Comparison of ENCODE assay signal across 8 mouse cellular contexts in genomic region chr17:35636363-35636762, GRCm38 (mm10). TPM values are rescaled to one million over a fixed set of nuclear protein-coding genes. Genes with fewer than 3 reads are reported as not detected.
DNase-seq lines count a peak whose midpoint lies in the region; ATAC-seq lines count a peak whose summit lies in the region.
"Had no signal": no experiment of that assay in that cellular context is flagged by ENCODE, and none has a peak within 500 bp of the region (broad histone marks: within the 10 kb centered on the region; RNA-seq: fewer than 3 reads in every experiment).

No protein-coding gene starts in this region.

- H3K27me3 ChIP-seq in kidney, embryonic 16.5 days (ENCODE audit: insufficient read depth, low read length) = no peaks in the 10 kb centered on the region
- peaks cover 8% of the 10 kb centered on the region; the same call in 1 of the 2 replicates for H3K27me3 ChIP-seq in embryonic facial prominence, embryonic 12.5 days

- no peak overlapping the region for H3K4me3 ChIP-seq in kidney, embryonic 16.5 days (ENCODE audit: low read length)
- no peak overlapping the region for H3K4me3 ChIP-seq in embryonic facial prominence, embryonic 12.5 days

- ATAC-seq in kidney, embryonic 16.5 days (ENCODE audit: low FRiP score, low TSS enrichment) = no peak
- no peak for ATAC-seq in embryonic facial prominence, embryonic 12.5 days (ENCODE audit: insufficient number of reproducible peaks, insufficient read depth, low FRiP score, low TSS enrichment)

- H3K36me3 ChIP-seq in kidney, embryonic 16.5 days (ENCODE audit: insufficient read depth, low read length) = no peaks in the 10 kb centered on the region
- H3K36me3 ChIP-seq in embryonic facial prominence, embryonic 12.5 days = no peaks in the 10 kb centered on the region
- H3K36me3 ChIP-seq: midbrain, embryonic 12.5 days had no signal

- no peak overlapping the region for H3K4me2 ChIP-seq in kidney, embryonic 16.5 days (replicated peaks; ENCODE audit: low read depth, low read length)
- H3K4me2 ChIP-seq in embryonic facial prominence, embryonic 12.5 days (replicated peaks) = peak overlapping the region; percentile 63; the same call in 1 of the 2 replicates

- H3K4me1 ChIP-seq in kidney, embryonic 16.5 days (ENCODE audit: insufficient read depth, low read length) = no peaks in the 10 kb centered on the region
- peaks cover 5% of the 10 kb centered on the region; the same call in 1 of the 2 replicates for H3K4me1 ChIP-seq in embryonic facial prominence, embryonic 12.5 days

- no peak overlapping the region for H3K27ac ChIP-seq in kidney, embryonic 16.5 days (ENCODE audit: low read length)
- H3K27ac ChIP-seq in embryonic facial prominence, embryonic 12.5 days = no peak overlapping the region
- H3K27ac ChIP-seq: midbrain, embryonic 12.5 days had no signal

- WGBS in kidney, embryonic 16.5 days = 50% methylated on average over 5 of the region's 5 CpGs
- WGBS in embryonic facial prominence, embryonic 12.5 days = 41% methylated on average over 5 of the region's 5 CpGs

- H3K9ac ChIP-seq in kidney, embryonic 16.5 days (replicated peaks; ENCODE audit: low read length) = no peak overlapping the region
- no peak overlapping the region for H3K9ac ChIP-seq in embryonic facial prominence, embryonic 12.5 days

- no peaks in the 10 kb centered on the region for H3K9me3 ChIP-seq in kidney, embryonic 16.5 days (ENCODE audit: low read length)
- H3K9me3 ChIP-seq in embryonic facial prominence, embryonic 12.5 days = no peaks in the 10 kb centered on the region
- H3K9me3 ChIP-seq: midbrain, embryonic 12.5 days had no signal

- peak; percentile 28 for DNase-seq in kidney, adult 18-20 months
- DNase-seq in CD4-positive helper T cell, adult 2 months (ENCODE audit: low read depth, low spot score) = peak; percentile 53
- peak; percentile 56 for DNase-seq in MEL-GATA-1-ER (ENCODE audit: extremely low read depth, low read depth)
- peak; percentile 84 for DNase-seq in lung, postnatal 10 days
- no peak for DNase-seq in layer of hippocampus, postnatal 25 days (ENCODE audit: extremely low spot score in 1 of 2, low spot score in 1 of 2)

RNA-seq across cellular contexts. Expression of gene Mucl3, which starts 7.1 kb away (rescaled TPM):
- polyA plus RNA-seq in kidney, embryonic 16.5 days (2015; fragmentation: Nextera tagmentation; extraction: Ambion mirVana) = 0.17 and 0.23 TPM in 2 replicates
- polyA plus RNA-seq in embryonic facial prominence, embryonic 12.5 days (2016; fragmentation: Nextera tagmentation; extraction: Ambion mirVana) = 0.08 and 0.11 TPM in 2 replicates
- not detected for total RNA-seq in layer of hippocampus, postnatal 25 days (2021)
- polyA plus RNA-seq: midbrain, embryonic 12.5 days had no signal

RNA-seq across cellular contexts. Expression of gene Gm9573, which starts 9.9 kb away (rescaled TPM):
- polyA plus RNA-seq in kidney, embryonic 16.5 days (2015; fragmentation: Nextera tagmentation; extraction: Ambion mirVana) = not detected in 2 replicates
- not detected in 2 replicates for polyA plus RNA-seq in embryonic facial prominence, embryonic 12.5 days (2016; fragmentation: Nextera tagmentation; extraction: Ambion mirVana)
- total RNA-seq in layer of hippocampus, postnatal 25 days (2021) = not detected
- polyA plus RNA-seq: midbrain, embryonic 12.5 days had no signal

RNA-seq across cellular contexts. Expression of gene Vars2, which starts 31.0 kb away (rescaled TPM):
- 19.8 and 21.0 TPM in 2 replicates for polyA plus RNA-seq in kidney, embryonic 16.5 days (2015; fragmentation: Nextera tagmentation; extraction: Ambion mirVana)
- polyA plus RNA-seq in embryonic facial prominence, embryonic 12.5 days (2016; fragmentation: Nextera tagmentation; extraction: Ambion mirVana) = 18.5 and 23.6 TPM in 2 replicates
- total RNA-seq in layer of hippocampus, postnatal 25 days (2021) = 10 to 100 TPM; 33.7 to 42.0 TPM

RNA-seq across cellular contexts. Expression of gene Sfta2, which starts 35.0 kb away (rescaled TPM):
- 1.8 and 7.3 TPM in 2 replicates for polyA plus RNA-seq in kidney, embryonic 16.5 days (2015; fragmentation: Nextera tagmentation; extraction: Ambion mirVana)
- not detected in 2 replicates for polyA plus RNA-seq in embryonic facial prominence, embryonic 12.5 days (2016; fragmentation: Nextera tagmentation; extraction: Ambion mirVana)
- not detected for total RNA-seq in layer of hippocampus, postnatal 25 days (2021)
- polyA plus RNA-seq: midbrain, embryonic 12.5 days had no signal

RNA-seq across cellular contexts. Expression of gene Gtf2h4, which starts 37.2 kb away (rescaled TPM):
- polyA plus RNA-seq in kidney, embryonic 16.5 days (2015; fragmentation: Nextera tagmentation; extraction: Ambion mirVana) = 51.9 and 55.6 TPM in 2 replicates
- 48.6 and 51.5 TPM in 2 replicates for polyA plus RNA-seq in embryonic facial prominence, embryonic 12.5 days (2016; fragmentation: Nextera tagmentation; extraction: Ambion mirVana)
- 10 to 100 TPM; 30.2 to 33.7 TPM for total RNA-seq in layer of hippocampus, postnatal 25 days (2021)

Comparison
In these comparisons a context has a peak if more than half of its experiments do, and no peak if none do; other contexts are left out.
1. DNase-seq: peak in kidney, adult 18-20 months (single experiment), CD4-positive helper T cell, adult 2 months (single experiment), MEL-GATA-1-ER (single experiment) and lung, postnatal 10 days (single experiment); none in layer of hippocampus, postnatal 25 days (0 of 2).